Mouse (Mus musculus): ENCODE data around the gene Dennd2c.

Gene Dennd2c

DNA sequence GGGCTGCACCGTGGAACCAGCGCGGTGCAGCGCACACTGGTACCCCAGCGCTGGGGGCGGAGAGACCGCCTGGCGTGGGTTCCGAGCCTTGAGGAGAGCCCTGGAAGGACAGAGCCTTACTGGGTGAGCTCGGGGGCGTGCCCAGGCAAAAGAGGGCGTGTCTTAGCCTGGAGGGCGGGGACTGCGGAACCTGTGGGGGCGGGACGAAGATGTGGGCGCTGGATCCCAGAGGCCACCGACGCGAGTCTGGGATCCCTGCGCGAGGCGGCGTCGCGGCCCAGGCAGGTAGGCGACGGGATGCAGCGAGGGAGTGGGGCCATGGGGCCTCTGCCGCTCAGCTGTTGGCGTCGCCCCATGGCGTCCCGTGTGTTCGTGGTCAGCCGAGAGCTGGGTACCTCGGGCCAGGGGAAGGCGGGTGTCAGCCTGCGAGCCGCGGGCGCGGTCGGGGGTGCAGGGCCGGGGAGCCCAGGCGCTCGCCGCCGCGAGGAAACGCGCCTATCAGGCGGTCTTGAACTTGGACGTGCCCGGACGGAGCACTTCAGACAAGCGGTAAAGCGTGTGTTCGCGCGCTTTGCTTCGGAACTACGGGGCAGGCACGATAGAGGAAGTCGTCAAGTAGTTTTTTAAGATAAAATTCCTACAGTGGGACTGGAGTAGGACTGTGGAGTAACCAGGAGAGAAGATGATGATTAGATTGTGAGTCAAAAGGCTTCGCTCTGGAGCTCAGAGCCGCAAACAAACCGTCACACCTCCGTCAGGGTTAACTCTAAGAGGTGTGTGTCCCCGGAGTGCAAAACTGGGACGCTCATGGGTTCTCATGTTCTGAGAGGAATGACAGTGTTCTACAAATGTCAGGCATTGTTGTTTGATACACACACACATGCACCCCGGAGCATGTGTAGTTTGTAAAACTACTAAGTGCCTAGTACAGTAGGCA lies at the start of gene Dennd2c:
Gene Dennd2c, plus strand, starts transcription at position 151 of the 937 bp plus-strand sequence.
- peak; percentile 93 for DNase-seq

DNA sequence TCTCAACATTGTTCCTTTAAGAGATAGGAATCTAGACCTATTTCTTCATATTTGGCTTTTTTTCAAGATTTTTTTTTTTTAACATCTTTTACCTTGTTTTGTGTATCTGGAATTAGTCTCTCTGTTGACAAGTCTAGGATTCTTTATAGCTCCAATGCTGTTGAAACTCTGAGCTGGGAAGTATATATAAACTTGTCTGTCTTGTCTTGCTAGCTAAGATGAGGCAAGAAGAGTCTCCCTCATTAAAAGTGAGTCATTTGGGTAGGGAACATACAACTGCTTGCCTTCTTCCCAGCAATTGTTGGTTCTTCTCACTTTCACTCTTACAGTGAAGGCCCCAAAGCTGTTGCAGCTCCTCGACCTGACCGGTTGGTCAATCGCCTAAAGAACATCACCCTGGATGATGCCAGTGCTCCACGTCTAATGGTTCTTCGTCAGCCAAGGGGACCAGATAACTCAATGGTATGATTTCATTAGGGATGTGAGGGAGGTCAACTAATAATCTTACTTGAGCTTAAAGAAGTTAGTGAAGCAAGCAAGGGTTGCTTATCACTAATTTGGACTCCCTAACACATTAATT lies 46.3 kb upstream of the Dennd2c start:
- DNase-seq, result no peak

DNA sequence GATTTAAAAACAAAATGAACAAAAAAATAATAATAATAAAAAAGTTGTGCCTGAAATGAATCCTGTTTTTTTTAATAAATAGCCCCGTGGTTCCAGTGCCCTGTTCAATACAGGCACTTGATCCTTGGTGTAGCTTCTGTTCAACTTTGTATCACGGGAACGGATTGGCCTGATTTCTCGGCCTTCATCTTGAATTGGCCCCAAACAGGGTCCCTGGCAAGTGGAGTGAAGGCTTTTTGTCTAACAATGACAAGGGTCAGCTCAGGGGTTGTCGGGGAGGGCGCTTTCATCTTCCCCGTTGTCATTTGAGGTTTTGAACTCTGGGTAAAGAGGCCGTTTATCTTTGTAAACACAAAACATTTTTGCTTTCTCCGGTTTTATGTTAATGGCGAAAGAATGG lies 44.7 kb upstream of the Dennd2c start:
- no peak for DNase-seq

DNA sequence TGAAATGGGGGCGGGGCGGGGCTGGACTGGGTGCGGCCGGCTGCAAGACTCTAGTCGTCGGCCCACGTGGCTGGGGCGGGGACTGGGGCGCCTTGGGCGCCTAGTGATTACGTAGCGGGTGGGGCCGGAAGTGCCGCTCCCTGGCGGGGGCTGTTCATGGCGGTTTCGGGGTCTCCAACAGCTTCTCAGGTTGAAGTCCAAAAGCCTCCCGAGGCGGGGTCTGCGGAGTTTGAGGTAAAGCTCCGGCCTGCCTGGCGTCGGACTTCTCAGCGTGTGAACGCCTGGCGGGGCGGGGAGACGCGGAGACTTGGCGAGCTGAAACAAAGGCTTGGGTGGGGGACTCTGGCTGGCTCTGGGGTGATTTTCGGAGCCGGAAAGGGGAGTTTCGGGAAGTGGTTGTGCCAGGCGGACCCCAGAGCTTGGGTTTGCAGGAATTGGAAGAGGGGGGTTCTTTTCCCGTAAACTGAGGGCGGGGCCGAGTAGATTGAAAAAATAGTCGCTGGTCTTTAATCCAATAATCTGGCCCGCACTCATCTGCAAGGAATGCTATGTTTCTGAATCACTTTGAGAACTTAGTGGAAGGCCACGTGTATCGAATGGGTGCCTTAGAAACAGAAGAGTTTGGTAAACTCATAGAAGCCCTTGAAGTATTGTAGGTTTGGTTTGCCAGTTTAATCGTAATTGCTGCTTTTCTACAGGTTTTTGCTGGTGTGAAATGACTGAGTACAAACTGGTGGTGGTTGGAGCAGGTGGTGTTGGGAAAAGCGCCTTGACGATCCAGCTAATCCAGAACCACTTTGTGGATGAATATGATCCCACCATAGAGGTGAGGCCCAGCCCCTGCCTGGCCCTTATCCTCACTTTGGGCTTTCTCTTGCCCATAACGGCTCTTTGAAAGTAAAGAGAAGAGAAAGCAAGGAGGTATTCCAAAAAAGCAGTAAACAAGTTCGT lies 43.9 kb upstream of the Dennd2c start, which contains the start of gene Nras:
Gene Nras, plus strand, starts transcription at position 79 of the 951 bp plus-strand sequence.
- peak; percentile 96 for DNase-seq

DNA sequence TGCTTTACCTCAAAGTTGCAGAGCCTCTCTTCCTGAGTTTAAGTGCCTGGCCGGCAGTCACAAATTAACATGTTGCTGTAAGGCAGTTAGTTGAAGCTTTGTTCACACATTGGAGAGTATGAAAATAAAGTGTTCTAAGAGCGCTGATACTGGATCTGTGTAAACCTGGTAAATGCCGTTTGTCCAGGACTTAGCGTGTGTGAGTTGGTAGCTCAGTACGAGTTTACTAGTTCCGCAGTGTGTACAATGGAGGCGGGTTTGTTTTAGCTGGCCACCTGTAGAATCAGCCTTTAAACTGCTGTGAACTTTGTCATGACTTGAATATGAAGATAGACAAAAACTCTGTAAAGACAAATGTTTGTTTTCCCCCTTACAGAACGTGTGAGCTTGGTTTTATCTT lies 35.5 kb upstream of the Dennd2c start:
- DNase-seq, result no peak

DNA sequence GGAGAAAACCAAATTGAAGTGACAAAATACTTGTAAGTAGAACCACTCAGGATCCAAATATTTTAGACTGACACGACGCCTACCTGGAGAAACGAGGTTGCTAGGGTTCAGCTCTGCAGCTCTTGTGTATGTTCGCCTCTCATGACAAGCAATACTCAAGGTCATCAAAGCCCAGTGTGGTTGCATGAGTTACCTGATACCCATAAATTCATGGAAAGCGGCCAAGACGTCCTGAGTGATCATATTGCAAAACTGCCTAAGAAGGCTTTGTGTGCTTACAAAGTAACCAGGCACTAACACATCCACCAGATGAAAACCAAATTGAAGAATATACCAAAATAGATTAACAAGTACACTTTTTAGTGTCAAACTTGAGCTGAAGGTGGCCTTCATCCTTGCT lies 33.4 kb upstream of the Dennd2c start:
- DNase-seq, result no peak

DNA sequence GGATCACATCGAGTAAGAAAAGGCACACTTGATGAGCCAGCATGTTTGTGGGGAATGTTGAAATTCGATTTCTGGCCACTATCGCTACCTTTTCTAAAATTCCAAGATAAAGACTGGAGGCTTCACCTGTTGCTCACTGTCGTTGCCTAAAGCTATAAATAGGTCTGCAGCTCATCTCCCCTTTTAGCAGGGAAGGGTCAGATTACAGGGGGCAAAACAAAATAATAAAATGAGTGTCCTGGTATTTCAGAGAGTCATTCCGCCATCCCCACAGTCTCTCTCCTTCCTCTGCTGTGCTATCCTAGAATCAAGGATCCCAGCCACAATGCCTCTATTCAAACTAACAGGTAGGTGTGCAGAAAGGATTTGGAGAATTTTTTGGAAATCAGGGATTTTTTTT lies 28.6 kb upstream of the Dennd2c start, which contains the start of gene Ampd1:
Gene Ampd1, plus strand, starts transcription at position 244 of the 400 bp plus-strand sequence.
- DNase-seq, result no peak

DNA sequence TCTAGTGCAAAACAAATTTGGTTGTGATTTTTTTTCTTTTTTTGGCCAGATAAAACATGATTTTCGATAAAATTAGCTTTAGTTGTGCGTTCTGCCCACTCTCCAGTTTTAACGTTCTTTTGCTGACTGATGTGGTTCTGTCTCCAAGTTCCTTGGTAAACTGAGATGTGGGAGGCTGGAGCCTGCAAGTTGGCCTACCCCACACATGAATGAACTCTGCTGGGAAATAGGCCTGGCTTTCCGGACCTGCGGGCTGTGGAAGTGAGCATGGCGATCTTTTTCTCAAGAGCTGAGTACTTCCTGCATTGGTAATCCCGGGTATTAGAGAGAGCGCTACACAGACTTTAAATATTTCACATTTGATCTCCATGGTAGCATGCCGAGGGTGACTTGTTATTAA lies 26.5 kb upstream of the Dennd2c start:
- no peak for DNase-seq

DNA sequence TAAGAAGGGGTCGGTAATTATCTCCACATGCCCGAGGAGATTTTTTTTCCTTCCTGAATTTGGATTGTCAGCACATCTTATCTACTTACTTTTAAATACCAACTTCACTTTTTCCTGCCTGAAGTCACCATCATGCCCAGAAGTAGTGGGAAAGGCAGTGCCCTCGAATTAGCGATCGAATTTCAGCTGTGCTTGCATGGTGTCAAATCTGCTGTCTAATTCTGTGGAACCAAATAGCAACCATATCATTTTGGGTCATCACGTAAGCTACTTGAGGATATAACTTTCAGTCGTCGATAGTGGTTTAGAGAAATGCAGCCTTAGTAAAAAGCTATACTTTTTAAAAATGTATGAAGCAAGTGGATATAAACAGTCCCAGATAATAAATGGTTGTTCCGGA lies 25.9 kb upstream of the Dennd2c start:
- DNase-seq, result no peak

DNA sequence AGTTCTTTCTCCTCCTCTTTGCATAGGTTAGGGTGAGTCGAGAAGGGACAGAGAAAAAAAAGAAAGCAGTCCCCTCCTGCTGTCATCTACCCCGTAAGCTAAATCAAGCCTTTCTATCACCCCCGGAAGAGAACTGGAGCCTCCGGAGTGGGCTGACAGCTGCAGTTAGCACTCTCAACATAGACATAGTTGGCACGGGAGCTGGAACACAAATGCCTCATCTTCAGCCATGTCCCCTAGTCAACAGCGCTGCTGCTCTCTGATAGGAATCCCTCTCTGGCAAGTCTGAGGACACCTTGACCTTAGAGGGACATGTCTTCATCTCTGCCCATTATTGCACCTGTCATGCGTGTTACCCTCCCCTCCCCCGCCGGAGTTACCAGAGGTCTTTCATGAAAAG lies 23.1 kb upstream of the Dennd2c start:
- DNase-seq, result no peak

DNA sequence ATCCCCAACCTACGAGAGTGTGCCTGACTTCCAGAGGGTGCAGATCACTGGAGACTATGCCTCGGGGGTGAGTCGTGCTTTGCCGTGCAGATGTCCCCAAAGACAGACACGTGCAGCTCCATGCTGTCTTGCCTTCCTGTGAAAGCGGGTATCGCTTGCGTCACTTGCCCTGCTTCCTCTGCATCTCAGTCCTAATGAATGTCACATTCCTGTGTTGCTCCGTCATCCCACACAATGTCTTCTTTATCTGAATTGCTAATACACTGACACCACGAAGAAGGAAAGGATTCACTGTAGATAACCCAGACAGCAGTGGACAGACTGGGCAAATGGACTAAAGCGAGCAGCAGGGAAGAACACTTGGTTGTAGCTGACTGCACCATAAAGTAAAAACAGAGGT lies 21.4 kb upstream of the Dennd2c start:
- no peak for DNase-seq

DNA sequence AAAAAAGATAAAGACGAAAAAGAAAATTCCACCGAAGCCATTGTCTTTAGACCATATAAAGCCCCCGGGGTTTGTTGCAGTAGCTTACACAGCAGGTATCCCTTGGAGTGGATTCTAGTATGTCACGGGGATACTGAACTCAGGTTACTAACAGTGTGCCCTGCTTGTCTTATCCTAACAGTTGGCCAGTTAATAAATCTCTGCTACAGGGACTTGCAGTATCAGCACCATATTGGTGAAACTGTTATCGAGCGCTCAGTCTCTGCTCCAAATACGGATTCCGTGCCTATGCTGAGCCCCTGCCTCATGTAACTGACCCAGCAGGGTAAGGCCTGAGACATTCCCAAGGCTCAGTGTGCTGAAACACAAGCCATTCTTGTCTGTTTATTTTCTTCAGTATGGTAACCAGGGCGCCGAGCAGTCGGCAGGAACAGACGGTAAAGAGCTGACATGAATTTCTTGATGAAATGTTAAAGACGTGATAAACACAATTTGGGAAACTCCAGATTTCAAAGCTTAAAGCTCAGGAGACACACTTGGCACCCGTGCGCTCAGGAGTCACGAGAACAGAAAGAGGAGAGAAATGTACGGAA lies 20.4 kb upstream of the Dennd2c start:
- no peak for DNase-seq

DNA sequence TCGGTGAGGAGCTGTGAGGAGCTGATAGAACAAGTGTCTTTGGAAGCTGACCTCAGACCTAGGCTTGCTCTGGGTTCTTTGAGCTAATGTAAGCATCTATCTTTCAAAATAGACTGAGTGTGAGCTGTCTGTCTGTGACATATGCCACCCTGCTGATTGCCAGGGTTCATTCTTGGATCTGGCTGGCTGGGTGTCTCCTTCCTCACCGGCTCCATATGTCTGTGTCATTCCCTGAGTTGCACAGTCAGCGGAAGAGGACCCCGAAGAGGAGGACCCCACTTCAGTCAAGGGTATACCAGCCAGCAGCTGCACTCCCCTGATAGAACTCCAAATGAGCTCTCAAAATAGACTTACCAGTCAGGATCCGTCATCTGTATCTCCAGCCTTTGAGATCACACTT lies 19.6 kb upstream of the Dennd2c start:
- DNase-seq, result no peak

DNA sequence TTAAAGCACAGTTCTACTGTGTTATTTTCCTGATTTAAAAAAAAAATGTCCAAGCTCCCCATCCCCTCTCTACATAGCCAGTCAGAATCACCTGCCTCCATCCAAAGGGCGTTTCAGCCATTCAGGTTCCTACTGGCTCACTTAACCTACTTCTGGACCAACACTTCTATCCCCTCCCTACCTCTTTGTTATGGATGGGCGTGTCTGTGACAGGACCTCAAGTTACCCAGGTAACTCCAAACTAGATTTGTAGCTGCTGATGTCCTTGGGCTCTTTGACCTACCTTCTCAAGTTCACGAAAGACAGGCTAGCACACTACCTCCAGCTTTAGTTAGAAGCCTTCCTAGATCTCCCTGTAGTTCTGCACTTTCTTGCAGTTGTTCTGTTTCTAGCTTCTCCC lies 16.4 kb upstream of the Dennd2c start:
- no peak for DNase-seq

DNA sequence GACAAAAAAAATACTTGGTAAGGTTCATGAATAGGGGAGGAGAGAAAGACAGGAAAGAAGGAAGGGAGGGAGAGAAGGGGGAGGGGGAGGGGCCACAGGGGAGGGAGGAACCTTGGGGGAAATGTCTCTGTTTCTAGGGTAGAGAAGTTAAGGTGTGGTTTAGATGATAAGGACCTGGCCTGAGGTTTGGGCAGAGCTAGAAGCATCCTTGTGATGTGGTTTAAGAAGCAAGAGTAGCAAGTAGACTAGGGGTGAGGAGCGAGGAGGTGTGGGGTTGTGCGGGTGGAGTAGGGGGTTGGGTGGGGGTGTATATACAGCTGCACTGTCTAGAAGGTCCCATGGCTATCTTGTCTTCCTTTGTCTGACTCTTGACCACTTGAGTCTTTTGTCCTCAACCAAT lies 10.7 kb upstream of the Dennd2c start:
- peak; percentile 55 for DNase-seq

DNA sequence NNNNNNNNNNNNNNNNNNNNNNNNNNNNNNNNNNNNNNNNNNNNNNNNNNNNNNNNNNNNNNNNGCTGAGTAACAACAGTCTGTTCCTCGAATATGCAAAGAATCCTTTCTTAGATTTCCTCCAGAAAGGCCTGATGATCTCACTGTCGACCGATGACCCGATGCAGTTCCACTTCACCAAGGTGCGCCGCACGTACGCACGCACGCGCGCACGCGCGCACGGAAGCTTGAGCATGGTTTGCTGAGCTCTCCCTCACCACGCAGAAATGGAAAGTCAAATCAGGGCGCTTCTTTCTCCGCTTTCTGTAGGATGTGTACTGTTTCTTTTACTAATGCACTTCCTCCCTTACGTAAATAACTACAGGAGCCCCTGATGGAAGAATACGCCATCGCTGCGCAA lies 3.7 kb upstream of the Dennd2c start:
- DNase-seq, result peak; percentile 18

DNA sequence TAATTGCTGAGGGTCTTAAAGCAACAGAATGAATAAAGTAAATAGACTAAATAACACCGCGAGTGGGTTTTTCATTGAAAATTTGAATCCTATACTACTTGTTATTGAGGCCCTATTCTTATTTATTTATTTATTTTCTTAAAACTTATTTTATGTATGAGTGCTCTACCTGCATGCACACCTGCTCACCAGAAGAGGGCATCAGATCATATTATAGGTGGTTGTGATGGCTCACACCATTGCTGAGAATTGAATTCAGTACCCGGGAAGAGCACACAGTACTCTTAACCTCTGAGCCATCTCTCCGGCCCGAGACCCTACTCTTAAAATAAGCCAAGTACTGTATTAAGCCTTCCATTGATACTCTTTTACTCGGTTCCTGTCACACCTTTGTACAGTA lies 2.7 kb upstream of the Dennd2c start:
- DNase-seq, result no peak

DNA sequence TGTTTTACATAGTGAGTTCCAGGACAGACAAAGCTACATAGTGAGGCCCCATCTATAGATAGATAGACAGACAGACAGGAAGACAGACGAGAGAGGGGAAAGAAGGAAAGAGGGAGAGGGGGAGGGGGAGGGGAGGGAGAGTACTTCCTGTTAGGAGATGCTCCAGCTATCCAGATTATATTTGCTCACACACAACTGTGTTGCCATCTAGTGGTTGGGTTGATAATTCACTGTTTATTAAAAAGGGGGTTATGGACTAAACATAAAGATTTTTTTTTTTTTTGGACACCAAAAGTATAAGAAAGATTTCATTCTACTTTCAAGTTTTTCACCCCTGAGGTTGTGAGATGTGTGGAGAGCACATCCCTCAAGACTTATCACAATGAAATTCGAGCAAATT lies 1.7 kb upstream of the Dennd2c start:
- DNase-seq, result no peak

DNA sequence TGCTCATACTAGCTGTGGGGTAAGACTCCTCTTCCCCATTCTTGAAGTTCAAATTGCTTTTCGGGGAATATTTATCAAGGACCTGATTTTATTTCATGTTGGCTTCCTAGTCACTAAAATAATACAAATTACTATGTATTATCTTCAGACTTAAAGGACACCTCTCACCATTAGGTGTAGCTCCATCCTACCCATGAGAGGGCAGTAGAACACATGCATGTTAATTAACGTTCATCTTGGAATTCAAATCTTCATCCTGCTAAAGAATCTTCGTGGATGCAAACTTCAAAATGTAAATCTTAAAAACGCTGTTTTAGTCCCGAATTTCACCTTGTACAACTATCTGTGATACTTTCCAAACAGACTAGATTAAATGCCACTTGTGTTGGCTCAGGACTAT lies 1.2 kb upstream of the Dennd2c start:
- DNase-seq, result no peak

DNA sequence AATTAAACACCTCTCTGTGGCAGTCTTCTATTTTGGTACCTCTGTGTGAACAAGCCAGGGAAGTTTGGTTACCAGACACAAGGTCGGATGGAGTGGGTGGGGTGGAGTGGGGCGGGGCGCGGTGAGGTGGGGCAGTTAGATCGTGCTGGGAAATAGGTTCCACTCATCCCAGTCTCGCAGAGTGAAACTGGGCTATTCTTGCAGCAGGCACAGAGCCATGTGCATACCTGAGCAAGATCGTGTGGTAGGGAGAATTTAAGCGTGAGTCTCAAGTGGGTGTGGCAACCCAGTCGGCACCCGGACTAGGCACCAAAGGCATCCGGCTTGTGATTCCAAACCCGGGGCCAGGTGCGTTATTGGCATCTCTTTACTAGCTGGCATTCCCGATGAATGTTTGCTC lies 495 bp upstream of the Dennd2c start:
- no peak for DNase-seq

DNA sequence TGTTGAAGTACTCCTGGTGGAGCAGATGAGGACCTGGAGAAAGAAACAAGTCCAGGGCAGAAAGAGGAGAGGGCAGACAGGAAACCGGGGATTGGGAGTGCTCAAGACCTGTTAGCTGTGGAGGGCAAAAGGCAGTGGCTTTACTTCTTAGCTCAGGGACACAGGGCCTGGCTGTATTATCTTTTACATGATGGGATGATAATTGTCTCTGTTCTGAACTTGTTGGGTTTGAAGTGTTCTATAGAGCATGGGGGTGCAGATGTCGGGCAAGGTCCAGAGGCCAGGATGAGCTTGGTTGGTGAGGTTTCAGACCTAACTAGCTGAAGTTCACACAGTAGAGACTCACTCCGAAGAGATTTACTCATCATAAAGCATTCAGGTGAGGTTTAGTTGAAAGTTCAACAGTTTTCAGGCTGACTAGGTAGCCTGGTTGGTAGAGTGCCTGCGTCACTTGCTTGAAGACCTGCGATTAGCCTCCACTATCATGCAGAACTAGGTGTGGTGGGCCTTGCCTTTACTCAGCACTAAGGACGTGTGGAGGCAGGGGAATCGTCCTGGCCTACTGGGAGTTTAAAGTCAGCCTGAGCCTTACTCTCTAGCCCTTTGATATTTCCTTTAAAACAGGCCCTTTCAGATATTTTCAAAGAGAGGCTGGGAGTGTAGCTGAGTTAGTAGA lies 5.3 kb downstream of the Dennd2c start:
- no peak for DNase-seq

DNA sequence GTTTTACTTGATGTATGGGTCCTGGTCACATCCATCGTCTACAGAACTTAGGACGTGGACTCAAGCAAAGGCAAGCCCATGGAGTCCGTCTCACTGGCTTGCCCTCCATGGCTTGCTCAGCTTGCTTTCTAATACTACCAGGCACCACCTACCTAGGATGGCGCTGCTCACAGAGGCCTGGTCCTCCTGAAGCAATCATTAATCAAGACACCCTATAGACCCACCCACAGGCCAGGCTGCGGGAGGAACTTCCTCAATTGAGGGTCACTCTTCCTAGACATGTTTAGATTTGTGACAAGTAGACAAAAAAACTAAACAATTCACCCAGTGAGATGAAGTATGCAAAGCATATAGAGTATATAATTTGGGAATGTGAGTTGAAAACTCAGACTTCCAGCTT lies 9.8 kb downstream of the Dennd2c start:
- DNase-seq, result no peak

Measured in thymus, postnatal 14 days (tissue).